Mouse (Mus musculus) thymus, postnatal 10 days (tissue): ENCODE measurements at regions not wholly inside any gene's neighbourhood (a gene's known extent, or its start where the extent isn't known, plus 50 kb on each side); places are given as distances from the start of the nearest gene placed in this dataset.

Source experiments
- DNase-seq, 2 experiments: peaks; one replicate each; pipeline ENCODE4 v3.0.0; 2021; ENCODE audit warnings: low spot score in 2 of 2

GRCm38 (mm10) chr9:35360139-35361100 lies 60.5 kb upstream of the Cdon start:
- no peak for DNase-seq

DNA sequence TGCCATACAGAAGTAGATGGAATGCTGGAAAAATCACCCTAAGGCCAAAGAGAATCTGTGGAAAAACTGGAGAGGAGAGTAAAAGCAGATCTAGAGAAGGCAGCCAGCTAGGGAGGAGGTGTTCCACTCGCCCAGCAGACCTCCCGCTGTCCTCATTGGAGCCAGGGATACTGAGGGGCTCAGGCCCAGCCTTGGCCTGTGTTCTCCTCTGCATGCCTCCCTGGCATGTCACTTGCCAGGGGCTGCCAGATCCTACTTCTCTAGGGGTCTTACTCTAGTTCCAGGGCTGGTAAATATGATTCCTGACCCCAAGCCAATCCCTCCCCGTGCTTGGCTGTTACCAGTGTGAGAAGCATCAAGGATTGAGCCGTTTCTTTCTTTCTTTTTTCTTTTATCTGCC lies 59.5 kb upstream of the Cdon start:
- DNase-seq: no peak

GRCm38 (mm10) chr9:35362276-35362675 lies 58.7 kb upstream of the Cdon start:
- DNase-seq: no peak

DNA sequence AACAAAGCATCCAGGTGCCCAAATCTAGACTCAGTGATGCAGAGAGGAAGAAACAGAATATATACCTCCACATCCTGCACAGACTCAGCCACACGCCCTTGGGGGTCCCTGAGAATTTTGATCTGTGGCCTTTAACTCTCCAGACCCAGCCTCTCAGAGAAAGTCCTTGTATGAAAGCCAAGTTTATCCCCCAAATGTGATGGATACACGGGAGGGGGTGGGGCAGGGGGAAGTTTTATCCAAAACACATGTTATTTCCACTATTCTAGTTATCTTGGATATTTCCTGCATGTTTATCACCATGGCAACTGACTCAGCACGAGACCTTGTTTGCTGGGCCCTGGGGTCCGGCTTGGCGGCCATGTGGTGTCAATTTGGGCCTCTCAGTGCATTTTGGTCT lies 57.8 kb upstream of the Cdon start:
- no peak for DNase-seq

DNA sequence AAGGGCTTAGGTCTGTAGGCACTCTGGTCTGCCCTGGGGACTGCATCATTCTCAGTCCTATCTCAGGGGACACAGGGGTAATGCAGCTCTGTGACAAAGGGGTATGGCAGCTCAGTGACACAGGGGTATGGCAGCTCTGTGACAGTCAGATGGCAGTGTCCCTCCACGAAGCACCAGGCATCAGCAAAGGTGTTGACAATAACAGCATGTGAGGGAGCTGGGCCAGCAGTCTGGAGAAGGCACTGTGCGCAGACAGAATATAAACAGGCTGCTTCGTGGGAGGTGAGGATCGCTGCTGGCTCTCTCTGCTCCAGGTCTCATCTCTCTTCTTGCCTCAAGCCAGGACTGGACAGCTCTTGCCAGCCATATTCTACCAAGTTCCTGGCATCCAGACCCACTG lies 57.0 kb upstream of the Cdon start:
- no peak for DNase-seq

- no peak for DNase-seq
Measured at GRCm38 (mm10) chr9:35365975-35366374, 55.0 kb upstream of the Cdon start.

- no peak for DNase-seq
Measured at GRCm38 (mm10) chr9:35369063-35369462, 51.9 kb upstream of the Cdon start.

GRCm38 (mm10) chr9:35370031-35370430 lies 50.9 kb upstream of the Cdon start:
- no peak for DNase-seq

GRCm38 (mm10) chr9:35370895-35371294 lies 50.0 kb upstream of the Cdon start:
- DNase-seq: no peak
